8 mouse cellular contexts compared by ENCODE assay signal in the genomic region with DNA sequence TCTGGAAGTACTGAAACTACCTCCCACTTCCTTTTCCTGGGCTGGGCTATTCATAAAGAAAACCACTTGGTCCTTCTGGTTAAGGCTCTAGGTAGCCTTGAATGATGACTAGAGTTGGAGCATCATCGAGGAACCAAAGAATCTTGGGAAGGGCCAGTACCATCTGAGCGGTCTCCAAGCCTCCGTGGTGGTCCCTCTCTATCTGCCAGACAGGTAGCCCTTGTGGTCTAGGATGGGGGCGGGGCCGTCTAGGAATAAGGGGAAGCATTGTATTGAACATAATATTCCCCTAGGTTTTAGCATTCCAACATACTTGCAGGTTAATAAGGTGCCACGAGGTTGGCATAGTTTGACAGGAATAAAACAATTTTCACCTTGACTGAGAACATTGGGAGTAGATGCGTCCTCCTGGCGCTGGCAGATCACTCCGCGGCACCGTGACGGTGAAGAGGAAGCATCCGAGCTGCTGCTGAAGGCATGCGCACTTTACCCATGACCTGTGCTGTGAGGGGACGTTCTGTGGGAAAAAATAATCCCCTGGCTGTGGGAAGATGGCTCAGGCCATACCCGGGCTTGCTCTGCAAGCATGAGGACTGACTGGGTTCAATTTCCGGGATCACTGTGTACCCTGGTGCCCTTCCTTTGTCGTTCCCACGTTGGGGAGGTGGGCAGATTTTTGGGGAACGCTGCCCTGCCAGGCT. TPM values are rescaled to one million over a fixed set of nuclear protein-coding genes. Genes with fewer than 3 reads are reported as not detected.
DNase-seq lines count a peak whose midpoint lies in the region; ATAC-seq and TF ChIP-seq lines count a peak whose summit lies in the region.

No protein-coding gene starts in this region.

- H3K27me3 ChIP-seq in kidney, postnatal 0 days (ENCODE audit: insufficient read depth, low read length) = no peaks in the 10 kb centered on the region
- peaks cover 21% of the 10 kb centered on the region; the same call in 1 of the 2 replicates for H3K27me3 ChIP-seq in forebrain, embryonic 13.5 days
- peaks cover 27% of the 10 kb centered on the region for H3K27me3 ChIP-seq in liver, embryonic 12.5 days (replicated peaks)

- H3K36me3 ChIP-seq in kidney, postnatal 0 days (ENCODE audit: insufficient read depth, low read length) = no peaks in the 10 kb centered on the region
- H3K36me3 ChIP-seq in forebrain, embryonic 13.5 days (ENCODE audit: poor library complexity, severe bottlenecking) = no peaks in the 10 kb centered on the region
- no peaks in the 10 kb centered on the region for H3K36me3 ChIP-seq in liver, embryonic 12.5 days

- peak overlapping the region; percentile 23; the same call in 1 of the 2 replicates for H3K4me2 ChIP-seq in kidney, postnatal 0 days (ENCODE audit: low read length)
- H3K4me2 ChIP-seq in forebrain, embryonic 13.5 days = peak overlapping the region; percentile 58
- H3K4me2 ChIP-seq in liver, embryonic 12.5 days = peak overlapping the region; percentile 59

- TF ChIP-seq CTCF in kidney, postnatal 0 days (IDR thresholded peaks at IDR 0.05; ENCODE audit: low read depth) = no peak

- 0 out of 2 replicates have a peak overlapping the region, but pooled peaks have one; percentile 9 for H3K9ac ChIP-seq in kidney, postnatal 0 days (ENCODE audit: low read depth, low read length)
- peak overlapping the region; percentile 56 for H3K9ac ChIP-seq in forebrain, embryonic 13.5 days
- H3K9ac ChIP-seq in liver, embryonic 12.5 days = peak overlapping the region; percentile 25; the same call in 1 of the 2 replicates

- ATAC-seq in kidney, postnatal 0 days (replicated peaks; ENCODE audit: low FRiP score, low read depth) = no peak
- ATAC-seq in forebrain, embryonic 13.5 days = peak; percentile 50
- no peak for ATAC-seq in liver, embryonic 12.5 days

- no peak for DNase-seq in kidney, postnatal 0 days (ENCODE audit: low spot score)
- DNase-seq in kidney, adult 18-20 months = no peak
- peak; percentile 66 for DNase-seq in ZHBTc4 (ENCODE audit: low read depth, low spot score)
- peak; percentile 43 for DNase-seq in right cerebral cortex, postnatal 14 days
- no peak for DNase-seq in layer of hippocampus, adult 11-12 months (ENCODE audit: low spot score)
- DNase-seq in kidney, adult 8-10 months = no peak

- no peak overlapping the region for H3K4me3 ChIP-seq in kidney, postnatal 0 days (replicated peaks; ENCODE audit: low read depth, low read length)
- peak overlapping the region; percentile 30 for H3K4me3 ChIP-seq in forebrain, embryonic 13.5 days
- peak overlapping the region; percentile 20; the same call in 1 of the 2 replicates for H3K4me3 ChIP-seq in liver, embryonic 12.5 days

- no peaks in the 10 kb centered on the region for H3K9me3 ChIP-seq in kidney, postnatal 0 days (replicated peaks; ENCODE audit: low read length)
- no peaks in the 10 kb centered on the region for H3K9me3 ChIP-seq in forebrain, embryonic 13.5 days (replicated peaks)
- no peaks in the 10 kb centered on the region for H3K9me3 ChIP-seq in liver, embryonic 12.5 days (replicated peaks)

- peak overlapping the region; percentile 44; the same call in 1 of the 2 replicates for H3K27ac ChIP-seq in kidney, postnatal 0 days
- H3K27ac ChIP-seq in forebrain, embryonic 13.5 days = no peak overlapping the region
- H3K27ac ChIP-seq in liver, embryonic 12.5 days = no peak overlapping the region

- H3K4me1 ChIP-seq in kidney, postnatal 0 days (replicated peaks; ENCODE audit: insufficient read depth, low read length) = peaks cover 34% of the 10 kb centered on the region
- peaks cover 21% of the 10 kb centered on the region for H3K4me1 ChIP-seq in forebrain, embryonic 13.5 days
- H3K4me1 ChIP-seq in liver, embryonic 12.5 days = peaks cover 67% of the 10 kb centered on the region

- 31% methylated on average over 20 of the region's 20 CpGs for WGBS in kidney, postnatal 0 days
- 18% methylated on average over 20 of the region's 20 CpGs for WGBS in forebrain, embryonic 13.5 days
- 15% methylated on average over 20 of the region's 20 CpGs for WGBS in liver, embryonic 12.5 days (ENCODE audit: insufficient replicate concordance)

RNA-seq across cellular contexts. Expression of a gene that starts 16.3 kb away (rescaled TPM):
- polyA plus RNA-seq in kidney, postnatal 0 days (2015; fragmentation: Nextera tagmentation; extraction: Ambion mirVana) = 31.8 and 39.6 TPM in 2 replicates
- 6.1 and 9.8 TPM in 2 replicates for polyA plus RNA-seq in forebrain, embryonic 13.5 days (2015; fragmentation: Nextera tagmentation; extraction: Ambion mirVana)
- 4.3 and 4.7 TPM in 2 replicates for polyA plus RNA-seq in liver, embryonic 12.5 days (2016; fragmentation: Nextera tagmentation; extraction: Ambion mirVana)

Comparison
In these comparisons a context has a peak if more than half of its experiments do, and no peak if none do; other contexts are left out.
1. DNase-seq: peak in ZHBTc4 (single experiment) and right cerebral cortex, postnatal 14 days (single experiment); none in kidney, postnatal 0 days (single experiment), kidney, adult 18-20 months (single experiment), layer of hippocampus, adult 11-12 months (single experiment) and kidney, adult 8-10 months (0 of 2).
2. Peak in every context shown above with its lines, with median percentiles within 50 percentile points of each other: H3K4me2 ChIP-seq and H3K9ac ChIP-seq.